Mouse (Mus musculus): ENCODE results near the gene Trmt1.

DNA sequence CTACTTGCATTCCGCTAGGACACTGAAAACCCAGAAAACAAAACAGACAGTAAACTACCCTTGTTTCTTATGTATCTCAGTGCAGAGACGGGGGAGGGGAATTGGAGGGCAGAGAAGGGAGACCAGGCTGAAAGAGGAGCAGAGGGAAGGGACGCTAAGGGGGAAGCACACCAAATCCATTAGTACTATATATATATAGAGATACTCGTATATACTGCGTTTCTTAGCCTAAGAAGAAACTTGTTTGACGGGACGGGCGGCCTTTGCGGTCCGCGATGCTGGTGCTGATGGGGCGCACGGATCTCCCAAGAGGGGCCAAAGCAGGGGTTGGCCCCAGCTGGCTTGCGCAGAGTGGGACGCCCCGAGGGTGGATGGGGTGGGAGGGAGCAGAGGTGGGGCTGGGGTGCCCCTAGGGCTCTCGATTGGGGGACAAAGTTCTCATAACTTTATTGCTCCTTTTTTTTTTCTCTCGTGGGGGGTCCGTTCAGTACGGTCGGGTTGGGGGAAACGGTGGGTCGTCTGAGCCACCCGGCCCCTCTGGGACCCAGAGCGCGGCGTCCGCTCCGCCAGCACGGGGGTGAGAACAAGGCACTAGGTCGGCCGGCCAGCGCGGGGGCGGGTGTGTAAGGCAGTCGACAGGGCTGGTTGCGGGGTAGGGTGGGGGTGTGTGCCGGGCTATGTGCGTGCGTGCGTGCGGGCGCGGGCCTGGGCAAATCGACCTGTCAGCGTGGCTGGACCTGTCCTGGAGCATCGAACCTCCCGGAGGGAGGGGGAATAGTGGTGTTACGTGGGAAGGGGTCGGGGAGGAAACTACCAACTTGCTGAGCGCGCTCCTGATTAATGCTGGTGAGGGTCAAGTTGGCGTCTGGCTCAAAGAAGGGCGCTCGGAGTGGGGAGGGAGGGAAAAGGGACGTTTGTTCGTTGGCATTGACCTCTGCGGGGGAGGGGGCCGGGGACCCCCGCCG is 19.0 kb downstream of the Trmt1 start:
- TF ChIP-seq CTCF (IDR thresholded peaks at IDR 0.05) (no peak), EP300 (IDR thresholded peaks at IDR 0.05) (no peak)

All from lung, postnatal 0 days (tissue).